Mouse (Mus musculus): ENCODE measurements at regions not wholly inside any gene's neighbourhood (a gene's known extent, or its start where the extent isn't known, plus 50 kb on each side); places are given as distances from the start of the nearest gene placed in this dataset.

GRCm38 (mm10) chr12:70640186-70640585 lies 185.1 kb upstream of the Frmd6 start:
- no peak overlapping the region for H3K4me3 ChIP-seq (replicated peaks)
- ATAC-seq: no peak
- H3K36me3 ChIP-seq: no peaks in the 10 kb centered on the region
- H3K9me3 ChIP-seq: no peaks in the 10 kb centered on the region
- no peak overlapping the region for H3K9ac ChIP-seq
- H3K27ac ChIP-seq: no peak overlapping the region
- no peaks in the 10 kb centered on the region for H3K4me1 ChIP-seq (replicated peaks)
- WGBS: 70% methylated on average over 2 of the region's 2 CpGs
- no peak overlapping the region for H3K4me2 ChIP-seq (replicated peaks)
- H3K27me3 ChIP-seq (replicated peaks): no peaks in the 10 kb centered on the region

- Histone ChIP-seq H3K27me3 (replicated peaks) (no peaks in the 10 kb centered on the region), H3K9me3 (no peaks in the 10 kb centered on the region), H3K4me3 (replicated peaks) (no peak overlapping the region), H3K27ac (no peak overlapping the region), H3K4me1 (replicated peaks) (no peaks in the 10 kb centered on the region), H3K9ac (no peak overlapping the region), H3K4me2 (replicated peaks) (no peak overlapping the region), H3K36me3 (no peaks in the 10 kb centered on the region)
- ATAC-seq: no peak
- 84% methylated on average over 2 of the region's 2 CpGs for WGBS
These were observed 180.4 kb upstream of the Frmd6 start for GRCm38 (mm10) chr12:70644910-70645309.

- Histone ChIP-seq H3K4me1 (replicated peaks) (no peaks in the 10 kb centered on the region), H3K27ac (no peak overlapping the region), H3K27me3 (replicated peaks) (no peaks in the 10 kb centered on the region), H3K36me3 (no peaks in the 10 kb centered on the region), H3K9ac (no peak overlapping the region), H3K9me3 (no peaks in the 10 kb centered on the region), H3K4me2 (replicated peaks) (no peak overlapping the region), H3K4me3 (replicated peaks) (no peak overlapping the region)
- WGBS: 81% methylated on average over 3 of the region's 3 CpGs
- no peak for ATAC-seq
These were observed 179.9 kb upstream of the Frmd6 start for GRCm38 (mm10) chr12:70645407-70645806.

- Histone ChIP-seq H3K27ac (no peak overlapping the region), H3K27me3 (replicated peaks) (no peaks in the 10 kb centered on the region), H3K36me3 (no peaks in the 10 kb centered on the region), H3K4me3 (replicated peaks) (no peak overlapping the region), H3K4me2 (replicated peaks) (no peak overlapping the region), H3K4me1 (replicated peaks) (no peaks in the 10 kb centered on the region), H3K9me3 (no peaks in the 10 kb centered on the region), H3K9ac (no peak overlapping the region)
- WGBS: 63% methylated on average over 6 of the region's 6 CpGs
- ATAC-seq: no peak
These were observed 177.8 kb upstream of the Frmd6 start for GRCm38 (mm10) chr12:70647516-70647915.

GRCm38 (mm10) chr12:70648179-70648811 lies 177.0 kb upstream of the Frmd6 start:
- no peak for ATAC-seq
- Histone ChIP-seq H3K4me1 (replicated peaks) (no peaks in the 10 kb centered on the region), H3K4me3 (replicated peaks) (no peak overlapping the region), H3K27ac (no peak overlapping the region), H3K9me3 (no peaks in the 10 kb centered on the region), H3K27me3 (replicated peaks) (no peaks in the 10 kb centered on the region), H3K9ac (no peak overlapping the region), H3K4me2 (replicated peaks) (no peak overlapping the region), H3K36me3 (no peaks in the 10 kb centered on the region)
- WGBS: 80% methylated on average over 6 of the region's 6 CpGs

- no peak overlapping the region for H3K9ac ChIP-seq
- H3K4me3 ChIP-seq (replicated peaks): no peak overlapping the region
- no peaks in the 10 kb centered on the region for H3K36me3 ChIP-seq
- no peak for ATAC-seq
- H3K9me3 ChIP-seq: no peaks in the 10 kb centered on the region
- no peaks in the 10 kb centered on the region for H3K27me3 ChIP-seq (replicated peaks)
- WGBS: 63% methylated on average over 1 of the region's 1 CpGs
- H3K4me2 ChIP-seq (replicated peaks): no peak overlapping the region
- no peaks in the 10 kb centered on the region for H3K4me1 ChIP-seq (replicated peaks)
- no peak overlapping the region for H3K27ac ChIP-seq
These were observed 176.5 kb upstream of the Frmd6 start for GRCm38 (mm10) chr12:70648812-70649188.

- H3K4me1 ChIP-seq (replicated peaks): no peaks in the 10 kb centered on the region
- H3K4me3 ChIP-seq (replicated peaks): no peak overlapping the region
- no peak overlapping the region for H3K27ac ChIP-seq
- H3K9ac ChIP-seq: no peak overlapping the region
- H3K36me3 ChIP-seq: no peaks in the 10 kb centered on the region
- H3K4me2 ChIP-seq (replicated peaks): no peak overlapping the region
- H3K9me3 ChIP-seq: no peaks in the 10 kb centered on the region
- ATAC-seq: no peak
- WGBS: 64% methylated on average over 2 of the region's 2 CpGs
- H3K27me3 ChIP-seq (replicated peaks): no peaks in the 10 kb centered on the region
These were observed 175.6 kb upstream of the Frmd6 start for GRCm38 (mm10) chr12:70649691-70650090.

GRCm38 (mm10) chr12:70650470-70650869 lies 174.8 kb upstream of the Frmd6 start:
- Histone ChIP-seq H3K27me3 (replicated peaks) (no peaks in the 10 kb centered on the region), H3K36me3 (no peaks in the 10 kb centered on the region), H3K9ac (no peak overlapping the region), H3K4me1 (replicated peaks) (no peaks in the 10 kb centered on the region), H3K4me2 (replicated peaks) (no peak overlapping the region), H3K27ac (no peak overlapping the region), H3K9me3 (no peaks in the 10 kb centered on the region), H3K4me3 (replicated peaks) (no peak overlapping the region)
- ATAC-seq: no peak
- WGBS: 83% methylated on average over 4 of the region's 4 CpGs

- Histone ChIP-seq H3K9me3 (no peaks in the 10 kb centered on the region), H3K27ac (no peak overlapping the region), H3K4me3 (replicated peaks) (no peak overlapping the region), H3K36me3 (no peaks in the 10 kb centered on the region), H3K4me2 (replicated peaks) (no peak overlapping the region), H3K9ac (no peak overlapping the region), H3K27me3 (replicated peaks) (no peaks in the 10 kb centered on the region), H3K4me1 (replicated peaks) (no peaks in the 10 kb centered on the region)
- 83% methylated on average over 3 of the region's 3 CpGs for WGBS
- ATAC-seq: no peak
These were observed 172.6 kb upstream of the Frmd6 start for GRCm38 (mm10) chr12:70652751-70653150.

GRCm38 (mm10) chr12:70653971-70654370 lies 171.3 kb upstream of the Frmd6 start:
- no peak for ATAC-seq
- no peak overlapping the region for H3K27ac ChIP-seq

GRCm38 (mm10) chr12:70654546-70654945 lies 170.8 kb upstream of the Frmd6 start:
- Histone ChIP-seq H3K27ac (no peak overlapping the region), H3K27me3 (replicated peaks) (no peaks in the 10 kb centered on the region), H3K4me3 (replicated peaks) (no peak overlapping the region), H3K4me2 (replicated peaks) (no peak overlapping the region), H3K36me3 (no peaks in the 10 kb centered on the region), H3K9ac (no peak overlapping the region), H3K4me1 (replicated peaks) (no peaks in the 10 kb centered on the region), H3K9me3 (no peaks in the 10 kb centered on the region)
- no peak for ATAC-seq
- 36% methylated on average over 3 of the region's 3 CpGs for WGBS

More at GRCm38 (mm10) chr12:70653971-70654370, 171.3 kb upstream of the Frmd6 start:
- H3K4me1 ChIP-seq (replicated peaks): no peaks in the 10 kb centered on the region
- no peaks in the 10 kb centered on the region for H3K9me3 ChIP-seq
- WGBS: 84% methylated on average over 8 of the region's 8 CpGs
- no peak overlapping the region for H3K9ac ChIP-seq
- H3K4me2 ChIP-seq (replicated peaks): no peak overlapping the region
- H3K27me3 ChIP-seq (replicated peaks): no peaks in the 10 kb centered on the region
- H3K4me3 ChIP-seq (replicated peaks): no peak overlapping the region
- H3K36me3 ChIP-seq: no peaks in the 10 kb centered on the region

- ATAC-seq: no peak
These were observed 169.9 kb upstream of the Frmd6 start for GRCm38 (mm10) chr12:70655411-70655811.

GRCm38 (mm10) chr12:70655900-70656544 lies 169.3 kb upstream of the Frmd6 start:
- no peak overlapping the region for H3K9ac ChIP-seq
- no peaks in the 10 kb centered on the region for H3K27me3 ChIP-seq (replicated peaks)
- H3K27ac ChIP-seq: no peak overlapping the region
- H3K4me1 ChIP-seq (replicated peaks): no peaks in the 10 kb centered on the region
- no peak overlapping the region for H3K4me3 ChIP-seq (replicated peaks)
- no peaks in the 10 kb centered on the region for H3K9me3 ChIP-seq
- no peak overlapping the region for H3K4me2 ChIP-seq (replicated peaks)
- H3K36me3 ChIP-seq: no peaks in the 10 kb centered on the region
- no peak for ATAC-seq
- WGBS: 62% methylated on average over 8 of the region's 8 CpGs

More at GRCm38 (mm10) chr12:70655411-70655811, 169.9 kb upstream of the Frmd6 start:
- H3K9ac ChIP-seq: no peak overlapping the region
- no peaks in the 10 kb centered on the region for H3K9me3 ChIP-seq
- WGBS: 86% methylated on average over 2 of the region's 2 CpGs
- H3K4me3 ChIP-seq (replicated peaks): no peak overlapping the region
- H3K4me2 ChIP-seq (replicated peaks): no peak overlapping the region
- H3K36me3 ChIP-seq: no peaks in the 10 kb centered on the region
- no peaks in the 10 kb centered on the region for H3K4me1 ChIP-seq (replicated peaks)
- no peaks in the 10 kb centered on the region for H3K27me3 ChIP-seq (replicated peaks)
- no peak overlapping the region for H3K27ac ChIP-seq
